Mouse (Mus musculus): ENCODE measurements around the gene Nabp1. TPM values are rescaled to one million over a fixed set of nuclear protein-coding genes. Genes with fewer than 3 reads are reported as not detected.
"Not testable (repeated sequence)": the region's sequence is repeated elsewhere in the genome, so short reads cannot be mapped to it uniquely, and the experiment has no call there.

Nabp1 gene
- polyA plus RNA-seq, 1 experiment = 21.2 TPM

DNA sequence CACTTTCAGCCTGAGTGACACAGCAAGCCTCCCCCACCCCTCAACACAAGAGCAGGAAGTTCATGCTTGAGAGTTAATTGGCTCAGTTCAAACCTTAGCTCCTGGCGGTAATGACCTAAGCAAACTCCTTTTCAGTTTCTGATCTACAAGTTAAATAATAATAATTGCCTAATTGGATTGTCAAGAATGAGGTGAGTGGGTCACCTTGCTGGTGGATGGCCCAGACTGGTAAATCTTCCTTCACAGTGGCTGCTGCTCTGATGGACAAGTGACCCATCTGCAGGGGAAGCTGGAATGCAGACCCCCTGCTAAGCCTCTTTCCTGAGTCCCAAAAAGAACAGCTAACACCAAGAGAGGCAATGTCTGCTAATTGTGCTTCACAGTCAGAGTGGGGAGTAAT lies 48.5 kb downstream of the Nabp1 start:
- Histone ChIP-seq H3K4me2 (ENCODE audit: low read depth) (no peak overlapping the region), H3K79me2 (ENCODE audit: control insufficient read depth, insufficient read depth) (no peaks in the 10 kb centered on the region), H3K4me3 (no peak overlapping the region), H3K27me3 (ENCODE audit: control insufficient read depth, insufficient read depth, insufficient read length) (no peaks in the 10 kb centered on the region), H3K36me3 (ENCODE audit: control insufficient read depth, insufficient read depth) (no peaks in the 10 kb centered on the region), H3ac (ENCODE audit: control insufficient read depth, insufficient read length) (no peak overlapping the region)
- TF ChIP-seq MYOD1 (IDR thresholded peaks at IDR 0.05; ENCODE audit: control insufficient read depth in 1 of 3, insufficient read length in 2 of 3, low read depth in 2 of 3) = no peak
- no peak for TF ChIP-seq SRF (IDR thresholded peaks at IDR 0.05; ENCODE audit: control insufficient read depth, insufficient read length, low read depth)
- no peak for TF ChIP-seq POLR2A (IDR thresholded peaks at IDR 0.05; ENCODE audit: insufficient read length, low read depth)
- TF ChIP-seq TCF12 (IDR thresholded peaks at IDR 0.05; ENCODE audit: insufficient read depth, poor library complexity, severe bottlenecking) = no peak
- no peak for TF ChIP-seq E2F4 (IDR thresholded peaks at IDR 0.05; ENCODE audit: insufficient read depth)
- no peak for TF ChIP-seq TCF3 (IDR thresholded peaks at IDR 0.05; ENCODE audit: insufficient read length, low read depth)
- no peak for TF ChIP-seq USF1 (IDR thresholded peaks at IDR 0.05; ENCODE audit: low read depth)
- TF ChIP-seq POLR2AphosphoS2 (IDR thresholded peaks at IDR 0.05; ENCODE audit: insufficient read length, low read depth) = no peak

- no peaks in the 10 kb centered on the region for H3K79me2 ChIP-seq (ENCODE audit: control insufficient read depth, insufficient read depth)
- H3K36me3 ChIP-seq (ENCODE audit: control insufficient read depth, insufficient read depth) = no peaks in the 10 kb centered on the region
Measured at GRCm38 (mm10) chr1:51426298-51426697, 51.9 kb downstream of the Nabp1 start.

GRCm38 (mm10) chr1:51421029-51421428 lies 57.2 kb downstream of the Nabp1 start:
- H3K27me3 ChIP-seq (ENCODE audit: control insufficient read depth, insufficient read depth, insufficient read length); H3ac ChIP-seq (ENCODE audit: control insufficient read depth, insufficient read length): not testable (repeated sequence)

More at GRCm38 (mm10) chr1:51426298-51426697, 51.9 kb downstream of the Nabp1 start:
- Histone ChIP-seq H3K27me3 (ENCODE audit: control insufficient read depth, insufficient read depth, insufficient read length) (no peaks in the 10 kb centered on the region), H3K4me3 (no peak overlapping the region), H3ac (ENCODE audit: control insufficient read depth, insufficient read length) (no peak overlapping the region), H3K4me2 (ENCODE audit: low read depth) (no peak overlapping the region)
- TF ChIP-seq E2F4 (IDR thresholded peaks at IDR 0.05; ENCODE audit: insufficient read depth) (no peak), USF1 (IDR thresholded peaks at IDR 0.05; ENCODE audit: low read depth) (no peak), SRF (IDR thresholded peaks at IDR 0.05; ENCODE audit: control insufficient read depth, insufficient read length, low read depth) (no peak), CEBPB (IDR thresholded peaks at IDR 0.05; ENCODE audit: insufficient read depth, poor library complexity, severe bottlenecking) (no peak), MAX (IDR thresholded peaks at IDR 0.05; ENCODE audit: low read depth) (no peak), TCF12 (IDR thresholded peaks at IDR 0.05; ENCODE audit: insufficient read depth, poor library complexity, severe bottlenecking) (no peak), POLR2A (IDR thresholded peaks at IDR 0.05; ENCODE audit: insufficient read length, low read depth) (no peak), MYOG (IDR thresholded peaks at IDR 0.05; ENCODE audit: control insufficient read depth in 1 of 3, insufficient read depth in 1 of 3, insufficient read length in 2 of 3, low read depth in 2 of 3) (no peak), MYOD1 (IDR thresholded peaks at IDR 0.05; ENCODE audit: control insufficient read depth in 1 of 3, insufficient read length in 2 of 3, low read depth in 2 of 3) (no peak), POLR2AphosphoS2 (IDR thresholded peaks at IDR 0.05; ENCODE audit: insufficient read length, low read depth) (no peak), TCF3 (IDR thresholded peaks at IDR 0.05; ENCODE audit: insufficient read length, low read depth) (no peak)

GRCm38 (mm10) chr1:51418753-51419152 lies 59.5 kb downstream of the Nabp1 start:
- H3K4me2 ChIP-seq (ENCODE audit: low read depth) = no peak overlapping the region
- H3ac ChIP-seq (ENCODE audit: control insufficient read depth, insufficient read length) = no peak overlapping the region
- H3K36me3 ChIP-seq (ENCODE audit: control insufficient read depth, insufficient read depth) = no peaks in the 10 kb centered on the region
- H3K79me2 ChIP-seq (ENCODE audit: control insufficient read depth, insufficient read depth) = no peaks in the 10 kb centered on the region
- H3K4me3 ChIP-seq = no peak overlapping the region
- H3K27me3 ChIP-seq (ENCODE audit: control insufficient read depth, insufficient read depth, insufficient read length) = no peaks in the 10 kb centered on the region
- TF ChIP-seq TCF3 (IDR thresholded peaks at IDR 0.05; ENCODE audit: insufficient read length, low read depth) = no peak

More at GRCm38 (mm10) chr1:51421029-51421428, 57.2 kb downstream of the Nabp1 start:
- not testable (repeated sequence) for H3K79me2 ChIP-seq (ENCODE audit: control insufficient read depth, insufficient read depth); H3K4me3 ChIP-seq; H3K4me2 ChIP-seq (ENCODE audit: low read depth); H3K36me3 ChIP-seq (ENCODE audit: control insufficient read depth, insufficient read depth)

Other genes with a start within 250 kb of the Nabp1 start
- 4.0 TPM for gene Cavin2, start 189.3 kb downstream of the Nabp1 start, polyA plus RNA-seq (2012; fragmentation: generic; extraction: Trizol)